Mouse (Mus musculus): Measurements from ENCODE around the gene Ephb2. TPM values are rescaled to one million over a fixed set of nuclear protein-coding genes. Genes with fewer than 3 reads are reported as not detected.
A peak's percentile ranks its signal among the peaks of the same experiment; 100 is the strongest.

The Ephb2 gene
- polyA plus RNA-seq, 1 experiment from 2014 or later = 22.0 TPM

GRCm38 (mm10) chr4:136735856-136736255, 99.9 kb downstream of the Ephb2 start:
- H3K27me3 ChIP-seq (replicated peaks) = no peaks in the 10 kb centered on the region
- H3K4me3 ChIP-seq = no peak overlapping the region
- peaks cover 69% of the 10 kb centered on the region for H3K4me1 ChIP-seq
- ATAC-seq (ENCODE audit: low FRiP score, low read depth) = no peak
- no peak overlapping the region for H3K27ac ChIP-seq
- no peaks in the 10 kb centered on the region for H3K36me3 ChIP-seq
- H3K9ac ChIP-seq = no peak overlapping the region
- no peaks in the 10 kb centered on the region for H3K9me3 ChIP-seq
- no peak overlapping the region for H3K4me2 ChIP-seq (replicated peaks)
- 65% methylated on average over 4 of the region's 4 CpGs for WGBS

GRCm38 (mm10) chr4:136734210-136734803, 101.5 kb downstream of the Ephb2 start:
- WGBS = 56% methylated on average over 15 of the region's 15 CpGs
- Histone ChIP-seq H3K4me1 (peaks cover 62% of the 10 kb centered on the region), H3K9ac (no peak overlapping the region; the same call in 1 of the 2 replicates), H3K4me3 (no peak overlapping the region), H3K9me3 (no peaks in the 10 kb centered on the region), H3K4me2 (replicated peaks) (no peak overlapping the region; the same call in 1 of the 2 replicates), H3K27me3 (replicated peaks) (no peaks in the 10 kb centered on the region), H3K27ac (no peak overlapping the region), H3K36me3 (0 out of 2 replicates have a peak, but pooled peaks cover 4% of the 10 kb centered on the region)
- ATAC-seq (ENCODE audit: low FRiP score, low read depth) = 0 out of 2 replicates have a peak, but pooled peaks have one; percentile 34

GRCm38 (mm10) chr4:136733217-136733865, 102.4 kb downstream of the Ephb2 start:
- Histone ChIP-seq H3K4me3 (no peak overlapping the region), H3K36me3 (0 out of 2 replicates have a peak, but pooled peaks cover 5% of the 10 kb centered on the region), H3K27ac (no peak overlapping the region), H3K9ac (peak overlapping the region; percentile 17), H3K27me3 (replicated peaks) (no peaks in the 10 kb centered on the region), H3K9me3 (no peaks in the 10 kb centered on the region), H3K4me2 (replicated peaks) (no peak overlapping the region), H3K4me1 (peaks cover 53% of the 10 kb centered on the region)
- ATAC-seq (ENCODE audit: low FRiP score, low read depth) = no peak
- 36% methylated on average over 11 of the region's 11 CpGs for WGBS

- WGBS = 36% methylated on average over 7 of the region's 7 CpGs
- Histone ChIP-seq H3K27ac (no peak overlapping the region), H3K9ac (no peak overlapping the region), H3K27me3 (replicated peaks) (no peaks in the 10 kb centered on the region), H3K4me2 (replicated peaks) (no peak overlapping the region), H3K4me1 (peaks cover 58% of the 10 kb centered on the region), H3K9me3 (no peaks in the 10 kb centered on the region), H3K4me3 (no peak overlapping the region), H3K36me3 (0 out of 2 replicates have a peak, but pooled peaks cover 5% of the 10 kb centered on the region)
- no peak for ATAC-seq (ENCODE audit: low FRiP score, low read depth)
Observed at GRCm38 (mm10) chr4:136732536-136733121, 103.2 kb downstream of the Ephb2 start.

GRCm38 (mm10) chr4:136731761-136732160, 104.0 kb downstream of the Ephb2 start:
- no peak overlapping the region for H3K4me2 ChIP-seq (replicated peaks)
- peaks cover 66% of the 10 kb centered on the region for H3K4me1 ChIP-seq
- no peak overlapping the region for H3K4me3 ChIP-seq
- no peak overlapping the region for H3K27ac ChIP-seq
- no peaks in the 10 kb centered on the region for H3K9me3 ChIP-seq
- ATAC-seq (ENCODE audit: low FRiP score, low read depth) = no peak
- 0 out of 2 replicates have a peak, but pooled peaks cover 5% of the 10 kb centered on the region for H3K36me3 ChIP-seq
- H3K27me3 ChIP-seq (replicated peaks) = no peaks in the 10 kb centered on the region
- no peak overlapping the region for H3K9ac ChIP-seq
- WGBS = 55% methylated on average over 5 of the region's 5 CpGs

- Histone ChIP-seq H3K36me3 (0 out of 2 replicates have a peak, but pooled peaks cover 5% of the 10 kb centered on the region), H3K27me3 (replicated peaks) (no peaks in the 10 kb centered on the region), H3K9ac (no peak overlapping the region), H3K4me3 (no peak overlapping the region), H3K9me3 (no peaks in the 10 kb centered on the region), H3K4me2 (replicated peaks) (no peak overlapping the region), H3K4me1 (peaks cover 66% of the 10 kb centered on the region), H3K27ac (no peak overlapping the region)
- WGBS = 83% methylated on average over 13 of the region's 13 CpGs
- no peak for ATAC-seq (ENCODE audit: low FRiP score, low read depth)
Observed at GRCm38 (mm10) chr4:136731008-136731609, 104.7 kb downstream of the Ephb2 start.

GRCm38 (mm10) chr4:136730501-136730900, 105.3 kb downstream of the Ephb2 start:
- peaks cover 60% of the 10 kb centered on the region for H3K4me1 ChIP-seq
- no peak overlapping the region for H3K9ac ChIP-seq
- 0 out of 2 replicates have a peak, but pooled peaks cover 5% of the 10 kb centered on the region for H3K36me3 ChIP-seq
- no peak overlapping the region for H3K4me3 ChIP-seq
- 85% methylated on average over 9 of the region's 9 CpGs for WGBS
- no peak overlapping the region for H3K4me2 ChIP-seq (replicated peaks)
- no peaks in the 10 kb centered on the region for H3K27me3 ChIP-seq (replicated peaks)
- H3K9me3 ChIP-seq = no peaks in the 10 kb centered on the region
- H3K27ac ChIP-seq = no peak overlapping the region
- no peak for ATAC-seq (ENCODE audit: low FRiP score, low read depth)

- Histone ChIP-seq H3K9me3 (no peaks in the 10 kb centered on the region), H3K9ac (no peak overlapping the region), H3K4me2 (replicated peaks) (no peak overlapping the region), H3K27ac (no peak overlapping the region), H3K36me3 (0 out of 2 replicates have a peak, but pooled peaks cover 5% of the 10 kb centered on the region), H3K27me3 (replicated peaks) (no peaks in the 10 kb centered on the region), H3K4me3 (no peak overlapping the region), H3K4me1 (peaks cover 55% of the 10 kb centered on the region)
- no peak for ATAC-seq (ENCODE audit: low FRiP score, low read depth)
- WGBS = 91% methylated on average over 2 of the region's 2 CpGs
Observed at GRCm38 (mm10) chr4:136729574-136729973, 106.2 kb downstream of the Ephb2 start.

GRCm38 (mm10) chr4:136726941-136727340, 108.8 kb downstream of the Ephb2 start:
- Histone ChIP-seq H3K27ac (no peak overlapping the region), H3K36me3 (0 out of 2 replicates have a peak, but pooled peaks cover 5% of the 10 kb centered on the region), H3K27me3 (replicated peaks) (no peaks in the 10 kb centered on the region), H3K9me3 (no peaks in the 10 kb centered on the region), H3K4me1 (peaks cover 34% of the 10 kb centered on the region), H3K4me2 (replicated peaks) (no peak overlapping the region), H3K4me3 (no peak overlapping the region), H3K9ac (no peak overlapping the region)
- ATAC-seq (ENCODE audit: low FRiP score, low read depth) = no peak
- 41% methylated on average over 8 of the region's 8 CpGs for WGBS

- Histone ChIP-seq H3K4me3 (no peak overlapping the region), H3K9ac (no peak overlapping the region), H3K27ac (no peak overlapping the region), H3K27me3 (replicated peaks) (no peaks in the 10 kb centered on the region), H3K4me2 (replicated peaks) (no peak overlapping the region), H3K4me1 (peaks cover 25% of the 10 kb centered on the region), H3K9me3 (no peaks in the 10 kb centered on the region), H3K36me3 (0 out of 2 replicates have a peak, but pooled peaks cover 5% of the 10 kb centered on the region)
- 75% methylated on average over 17 of the region's 17 CpGs for WGBS
- no peak for ATAC-seq (ENCODE audit: low FRiP score, low read depth)
Observed at GRCm38 (mm10) chr4:136724731-136725130, 111.1 kb downstream of the Ephb2 start.

- Histone ChIP-seq H3K4me2 (replicated peaks) (no peak overlapping the region), H3K9ac (no peak overlapping the region), H3K9me3 (no peaks in the 10 kb centered on the region), H3K27ac (no peak overlapping the region), H3K4me3 (no peak overlapping the region), H3K27me3 (replicated peaks) (no peaks in the 10 kb centered on the region), H3K4me1 (peaks cover 17% of the 10 kb centered on the region), H3K36me3 (peaks cover 6% of the 10 kb centered on the region; the same call in 1 of the 2 replicates)
- WGBS = 73% methylated on average over 17 of the region's 17 CpGs
- ATAC-seq (ENCODE audit: low FRiP score, low read depth) = no peak
Observed at GRCm38 (mm10) chr4:136722361-136723082, 113.3 kb downstream of the Ephb2 start.
